Mouse (Mus musculus): Measurements from ENCODE around the gene Nrxn2. TPM values are rescaled to one million over a fixed set of nuclear protein-coding genes. Genes with fewer than 3 reads are reported as not detected.

Nrxn2 gene
- polyA plus RNA-seq, 1 experiment from 2014 or later = 28.1 TPM

DNA sequence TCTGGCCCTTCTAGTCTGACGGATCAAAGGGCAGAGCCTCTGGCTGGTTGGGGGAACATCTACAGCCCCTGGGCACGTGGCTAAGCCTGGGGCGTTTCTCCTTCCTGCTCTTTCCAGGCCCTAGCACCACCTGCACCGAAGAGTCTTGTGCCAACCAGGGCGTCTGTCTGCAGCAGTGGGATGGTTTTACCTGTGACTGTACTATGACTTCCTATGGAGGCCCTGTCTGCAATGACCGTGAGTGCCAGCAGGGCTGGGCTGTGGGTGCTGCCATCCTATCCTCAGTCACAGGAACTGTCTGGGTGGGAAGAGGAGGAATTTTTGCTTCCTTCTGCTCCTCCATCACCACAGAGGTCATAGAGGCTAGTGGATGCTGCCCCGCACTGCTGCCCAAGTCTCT is 74.7 kb downstream of the Nrxn2 start:
- H3K4me1 ChIP-seq (replicated peaks; ENCODE audit: control insufficient read depth, insufficient read depth, low read length) = peaks cover 30% of the 10 kb centered on the region
- no peak overlapping the region for H3K4me2 ChIP-seq (ENCODE audit: low read length)
- H3K27me3 ChIP-seq (replicated peaks; ENCODE audit: control insufficient read depth, insufficient read depth, low read length) = no peaks in the 10 kb centered on the region
- H3K27ac ChIP-seq (ENCODE audit: low read length) = no peak overlapping the region
- no peaks in the 10 kb centered on the region for H3K36me3 ChIP-seq (ENCODE audit: control insufficient read depth, insufficient read depth)
- no peak overlapping the region for H3K4me3 ChIP-seq (replicated peaks; ENCODE audit: low read length)
- H3K9me3 ChIP-seq (ENCODE audit: control insufficient read depth, low read length) = no peaks in the 10 kb centered on the region
- H3K9ac ChIP-seq (replicated peaks; ENCODE audit: low read depth, low read length) = no peak overlapping the region
- ATAC-seq = no peak
- WGBS = 88% methylated on average over 7 of the region's 7 CpGs

DNA sequence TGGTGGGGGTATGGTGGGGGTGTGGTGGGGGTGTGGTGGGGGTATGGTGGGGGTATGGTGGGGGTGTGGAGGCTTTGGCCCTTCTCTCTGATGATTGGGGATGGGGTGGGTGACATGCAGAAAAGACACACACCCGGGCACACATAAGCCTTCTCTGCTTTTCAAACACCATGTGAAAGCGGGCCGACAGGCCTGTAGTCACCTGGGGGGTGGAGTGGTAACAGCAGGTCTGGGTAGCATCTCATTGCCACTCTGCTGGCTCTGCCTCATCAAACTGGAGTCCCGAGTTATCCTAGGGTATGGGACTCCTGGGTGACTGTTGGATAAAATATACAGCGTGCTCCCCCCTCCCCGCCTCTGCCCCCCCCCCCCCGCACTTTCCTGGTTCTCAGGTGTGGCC is 75.5 kb downstream of the Nrxn2 start:
- Histone ChIP-seq H3K9ac (replicated peaks; ENCODE audit: low read depth, low read length) (no peak overlapping the region), H3K36me3 (ENCODE audit: control insufficient read depth, insufficient read depth) (no peaks in the 10 kb centered on the region), H3K4me3 (replicated peaks; ENCODE audit: low read length) (no peak overlapping the region), H3K4me2 (ENCODE audit: low read length) (no peak overlapping the region), H3K4me1 (replicated peaks; ENCODE audit: control insufficient read depth, insufficient read depth, low read length) (peaks cover 29% of the 10 kb centered on the region), H3K27me3 (replicated peaks; ENCODE audit: control insufficient read depth, insufficient read depth, low read length) (no peaks in the 10 kb centered on the region), H3K27ac (ENCODE audit: low read length) (no peak overlapping the region), H3K9me3 (ENCODE audit: control insufficient read depth, low read length) (no peaks in the 10 kb centered on the region)
- ATAC-seq = no peak
- 66% methylated on average over 4 of the region's 7 CpGs for WGBS

DNA sequence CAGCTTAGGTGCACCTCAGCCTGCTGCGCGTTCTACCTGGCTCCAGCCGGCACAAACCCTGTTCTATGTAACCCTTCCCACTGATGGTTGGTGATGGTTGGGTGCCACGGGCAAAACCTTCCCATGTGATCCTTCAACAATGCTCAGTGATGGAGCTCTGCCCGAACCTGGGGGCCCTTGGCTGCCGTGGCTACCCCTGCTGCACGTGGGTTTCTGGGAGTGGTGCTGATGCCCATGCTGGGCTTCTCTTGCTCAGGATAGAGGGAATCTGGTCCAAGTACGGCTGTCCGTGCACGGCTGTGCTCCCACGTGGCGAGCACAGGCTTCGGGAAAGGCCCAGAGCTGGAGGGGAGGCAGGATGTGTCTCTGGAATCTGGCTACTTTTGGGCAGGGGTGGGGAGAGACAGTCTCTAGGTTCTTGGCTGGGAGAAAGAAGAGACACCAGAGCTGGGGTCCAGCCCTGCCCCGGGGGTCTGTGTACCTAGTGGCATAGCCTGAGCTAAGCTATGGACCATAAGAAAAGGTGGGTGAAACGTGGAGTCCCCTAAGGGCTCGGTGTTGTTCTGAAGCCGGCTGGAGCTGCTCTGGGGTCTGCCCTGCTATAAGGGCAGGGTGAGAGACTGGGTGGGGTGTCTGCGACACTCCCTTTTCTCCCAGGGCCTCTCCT is 76.1 kb downstream of the Nrxn2 start:
- 65% methylated on average over 18 of the region's 18 CpGs for WGBS
- H3K27me3 ChIP-seq (replicated peaks; ENCODE audit: control insufficient read depth, insufficient read depth, low read length) = no peaks in the 10 kb centered on the region
- H3K9ac ChIP-seq (replicated peaks; ENCODE audit: low read depth, low read length) = no peak overlapping the region
- H3K27ac ChIP-seq (ENCODE audit: low read length) = no peak overlapping the region
- H3K4me3 ChIP-seq (replicated peaks; ENCODE audit: low read length) = no peak overlapping the region
- no peaks in the 10 kb centered on the region for H3K9me3 ChIP-seq (ENCODE audit: control insufficient read depth, low read length)
- H3K36me3 ChIP-seq (ENCODE audit: control insufficient read depth, insufficient read depth) = no peaks in the 10 kb centered on the region
- no peak overlapping the region for H3K4me2 ChIP-seq (ENCODE audit: low read length)
- no peak for ATAC-seq
- peaks cover 29% of the 10 kb centered on the region for H3K4me1 ChIP-seq (replicated peaks; ENCODE audit: control insufficient read depth, insufficient read depth, low read length)

DNA sequence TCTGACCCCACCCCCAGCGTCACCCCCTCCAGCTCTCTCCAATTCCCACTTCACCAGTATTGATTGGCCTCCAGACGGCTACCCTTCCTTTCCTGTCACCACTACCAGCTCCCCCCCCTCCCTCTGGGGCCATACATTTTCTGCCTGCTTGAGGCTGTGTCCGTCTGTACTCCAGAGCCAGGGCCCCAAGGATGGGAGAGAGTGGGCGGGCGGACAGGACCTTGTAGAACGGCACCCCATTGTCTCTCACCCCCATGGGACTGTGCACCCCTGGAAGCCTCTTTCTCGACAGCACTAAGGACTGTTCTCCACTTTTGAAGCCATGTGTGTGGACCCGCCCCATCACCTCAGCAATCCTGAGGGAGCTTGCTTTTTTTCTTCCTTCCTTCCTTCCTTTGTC is 77.2 kb downstream of the Nrxn2 start:
- no peak overlapping the region for H3K27ac ChIP-seq (ENCODE audit: low read length)
- no peak for ATAC-seq
- 42% methylated on average over 8 of the region's 8 CpGs for WGBS
- H3K36me3 ChIP-seq (ENCODE audit: control insufficient read depth, insufficient read depth) = no peaks in the 10 kb centered on the region
- H3K4me3 ChIP-seq (replicated peaks; ENCODE audit: low read length) = no peak overlapping the region
- H3K9ac ChIP-seq (replicated peaks; ENCODE audit: low read depth, low read length) = no peak overlapping the region
- no peak overlapping the region for H3K4me2 ChIP-seq (ENCODE audit: low read length)
- no peaks in the 10 kb centered on the region for H3K9me3 ChIP-seq (ENCODE audit: control insufficient read depth, low read length)
- no peaks in the 10 kb centered on the region for H3K27me3 ChIP-seq (replicated peaks; ENCODE audit: control insufficient read depth, insufficient read depth, low read length)
- H3K4me1 ChIP-seq (replicated peaks; ENCODE audit: control insufficient read depth, insufficient read depth, low read length) = peaks cover 38% of the 10 kb centered on the region

DNA sequence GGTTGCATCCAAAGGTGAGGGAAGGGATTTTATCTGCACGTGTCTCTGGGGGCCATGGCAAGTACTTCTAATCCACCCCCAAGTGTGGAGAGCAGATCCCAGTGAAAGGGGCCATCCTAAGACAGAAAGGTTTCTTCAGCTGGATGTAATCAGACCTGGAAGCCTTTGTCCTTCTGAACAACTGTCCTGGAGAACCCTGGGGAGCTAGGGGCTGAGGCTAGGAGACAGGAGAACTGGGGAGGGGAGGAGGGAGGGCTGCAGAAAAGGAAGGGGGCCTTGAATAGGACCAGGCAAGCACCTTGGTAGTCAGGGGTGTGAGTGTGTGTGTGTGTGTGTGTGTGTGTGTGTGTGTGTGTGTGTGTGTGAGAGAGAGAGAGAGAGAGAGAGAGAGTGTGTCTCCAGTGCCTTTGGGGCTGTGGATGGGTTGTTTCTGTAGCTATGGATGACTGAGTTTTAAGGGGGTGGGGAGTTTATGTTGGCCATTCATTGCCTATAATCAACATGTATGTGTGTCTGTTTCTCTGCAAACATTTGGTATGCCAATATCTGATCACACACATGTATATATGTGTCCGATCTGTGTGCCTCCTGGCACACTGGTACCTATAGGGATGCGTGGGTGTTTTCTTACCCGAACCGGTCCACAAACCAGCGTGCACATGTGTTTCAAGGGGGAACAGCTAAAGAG is 78.1 kb downstream of the Nrxn2 start:
- H3K4me1 ChIP-seq (replicated peaks; ENCODE audit: control insufficient read depth, insufficient read depth, low read length) = peaks cover 47% of the 10 kb centered on the region
- ATAC-seq = no peak

DNA sequence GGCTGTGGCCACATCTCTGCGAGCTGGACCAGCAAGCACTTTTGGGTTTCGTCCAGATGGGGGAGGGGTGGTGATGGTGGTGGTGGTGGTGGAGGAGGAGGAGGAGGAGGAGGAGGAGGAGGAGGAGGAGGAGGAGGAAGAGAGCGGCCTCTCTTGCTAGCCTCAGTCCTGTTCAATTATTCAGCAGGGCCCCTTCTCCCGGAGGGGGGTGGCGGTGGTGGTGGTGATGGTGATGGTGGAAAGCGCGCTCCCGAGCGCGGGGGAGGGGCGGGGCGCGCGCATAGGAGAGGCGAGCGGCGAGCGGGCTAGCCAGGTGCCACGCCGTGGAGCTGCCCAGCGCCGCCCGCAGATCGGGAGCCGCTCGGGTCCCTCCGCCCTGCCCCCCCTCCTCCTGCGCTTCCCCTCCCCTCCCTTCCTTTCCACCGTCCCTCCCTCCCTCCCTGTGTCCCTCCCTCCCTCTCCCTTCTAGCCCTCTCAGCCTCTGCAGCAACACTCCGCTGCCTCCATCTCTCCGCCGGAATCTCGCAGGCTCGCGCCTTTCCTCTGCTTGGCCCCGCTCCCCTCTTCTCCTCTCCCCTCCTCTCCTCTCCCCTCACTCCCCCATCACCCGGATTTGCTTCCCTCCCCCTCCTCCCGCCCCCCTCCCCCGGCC is 78.7 kb downstream of the Nrxn2 start:
- peaks cover 52% of the 10 kb centered on the region for H3K4me1 ChIP-seq (replicated peaks; ENCODE audit: control insufficient read depth, insufficient read depth, low read length)
- H3K27ac ChIP-seq (ENCODE audit: low read length) = peak overlapping the region; percentile 90
- H3K9me3 ChIP-seq (ENCODE audit: control insufficient read depth, low read length) = no peaks in the 10 kb centered on the region
- H3K4me2 ChIP-seq (ENCODE audit: low read length) = peak overlapping the region; percentile 95
- peak overlapping the region; percentile 97 for H3K9ac ChIP-seq (replicated peaks; ENCODE audit: low read depth, low read length)
- peak; percentile 68 for ATAC-seq
- H3K27me3 ChIP-seq (replicated peaks; ENCODE audit: control insufficient read depth, insufficient read depth, low read length) = no peaks in the 10 kb centered on the region
- no peaks in the 10 kb centered on the region for H3K36me3 ChIP-seq (ENCODE audit: control insufficient read depth, insufficient read depth)
- WGBS = 0% methylated on average over 9 of the region's 39 CpGs
- H3K4me3 ChIP-seq (replicated peaks; ENCODE audit: low read length) = peak overlapping the region; percentile 92

More for the DNA sequence above, 78.1 kb downstream of the Nrxn2 start:
- Histone ChIP-seq H3K9ac (replicated peaks; ENCODE audit: low read depth, low read length) (peak overlapping the region; percentile 48), H3K4me2 (ENCODE audit: low read length) (peak overlapping the region; percentile 95), H3K27ac (ENCODE audit: low read length) (peak overlapping the region; percentile 74), H3K9me3 (ENCODE audit: control insufficient read depth, low read length) (no peaks in the 10 kb centered on the region), H3K4me3 (replicated peaks; ENCODE audit: low read length) (peak overlapping the region; percentile 92), H3K36me3 (ENCODE audit: control insufficient read depth, insufficient read depth) (no peaks in the 10 kb centered on the region), H3K27me3 (replicated peaks; ENCODE audit: control insufficient read depth, insufficient read depth, low read length) (no peaks in the 10 kb centered on the region)
- WGBS = 2% methylated on average over 6 of the region's 6 CpGs

DNA sequence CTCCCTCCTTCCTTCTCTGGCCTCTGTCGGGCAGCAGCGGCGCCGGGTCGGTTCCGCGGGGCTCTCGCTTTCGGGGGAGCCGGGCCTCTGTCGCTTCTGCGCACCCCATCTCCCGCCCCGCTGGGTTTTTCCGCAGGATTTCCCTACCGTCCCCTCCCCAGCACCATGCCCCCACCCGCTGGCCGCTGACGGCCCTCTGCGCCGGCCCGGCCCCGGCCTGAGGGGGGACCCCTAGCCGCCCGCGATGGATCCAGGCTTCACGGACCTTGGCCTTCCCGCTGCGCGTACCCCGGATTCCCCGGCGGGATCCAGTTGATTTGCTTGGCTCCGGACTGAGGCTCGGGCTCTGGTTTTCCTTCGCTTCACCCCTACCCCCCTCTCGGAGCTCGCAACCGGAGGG is 79.3 kb downstream of the Nrxn2 start:
- Histone ChIP-seq H3K4me1 (replicated peaks; ENCODE audit: control insufficient read depth, insufficient read depth, low read length) (peaks cover 54% of the 10 kb centered on the region), H3K4me2 (ENCODE audit: low read length) (peak overlapping the region; percentile 95), H3K9me3 (ENCODE audit: control insufficient read depth, low read length) (no peaks in the 10 kb centered on the region), H3K4me3 (replicated peaks; ENCODE audit: low read length) (peak overlapping the region; percentile 92), H3K27ac (ENCODE audit: low read length) (peak overlapping the region; percentile 90), H3K9ac (replicated peaks; ENCODE audit: low read depth, low read length) (peak overlapping the region; percentile 97), H3K36me3 (ENCODE audit: control insufficient read depth, insufficient read depth) (no peaks in the 10 kb centered on the region), H3K27me3 (replicated peaks; ENCODE audit: control insufficient read depth, insufficient read depth, low read length) (no peaks in the 10 kb centered on the region)
- 0% methylated on average over 39 of the region's 39 CpGs for whole genome bisulfite sequencing
- ATAC-seq = peak; percentile 14; the same call in 1 of the 2 replicates

DNA sequence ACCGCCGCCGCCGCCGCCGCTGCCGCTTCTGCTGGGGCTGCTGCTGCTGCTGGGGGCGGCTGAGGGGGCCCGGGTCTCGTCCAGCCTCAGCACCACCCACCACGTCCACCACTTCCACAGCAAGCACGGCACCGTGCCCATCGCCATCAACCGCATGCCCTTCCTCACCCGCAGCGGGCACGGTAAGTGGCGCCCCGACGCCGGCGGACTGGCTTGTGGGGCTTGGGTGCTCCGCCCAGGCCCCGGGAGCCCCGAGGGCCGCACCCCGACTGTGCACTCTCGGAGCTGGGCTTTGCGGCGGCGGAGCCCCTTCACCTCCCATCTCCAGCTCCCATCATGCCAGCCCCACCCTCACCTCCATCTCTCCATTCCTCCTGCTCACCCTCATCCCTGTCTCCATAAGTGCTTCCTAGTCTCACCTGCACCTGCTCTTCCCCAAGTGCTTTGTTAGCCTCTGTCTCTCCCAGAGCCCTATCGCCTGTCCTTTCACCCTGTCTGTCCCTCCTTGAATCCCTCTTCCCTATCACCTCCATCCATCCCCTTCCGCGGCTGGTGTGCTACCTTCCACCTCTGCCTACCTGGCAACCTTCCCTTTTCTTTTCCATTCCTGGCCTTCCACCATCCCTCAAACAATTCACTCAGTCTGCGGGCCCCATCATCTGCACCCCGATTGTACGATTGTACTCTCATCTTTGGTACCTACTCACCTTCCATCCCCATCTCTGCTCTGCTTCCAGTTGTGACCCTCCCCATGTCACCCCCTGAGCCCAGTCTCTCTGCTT is 80.0 kb downstream of the Nrxn2 start:
- ATAC-seq = no peak
- H3K4me3 ChIP-seq (replicated peaks; ENCODE audit: low read length) = peak overlapping the region; percentile 92
- no peaks in the 10 kb centered on the region for H3K27me3 ChIP-seq (replicated peaks; ENCODE audit: control insufficient read depth, insufficient read depth, low read length)
- no peaks in the 10 kb centered on the region for H3K36me3 ChIP-seq (ENCODE audit: control insufficient read depth, insufficient read depth)
- H3K4me2 ChIP-seq (ENCODE audit: low read length) = peak overlapping the region; percentile 95
- H3K4me1 ChIP-seq (replicated peaks; ENCODE audit: control insufficient read depth, insufficient read depth, low read length) = peaks cover 61% of the 10 kb centered on the region
- WGBS = 4% methylated on average over 27 of the region's 38 CpGs
- H3K9me3 ChIP-seq (ENCODE audit: control insufficient read depth, low read length) = no peaks in the 10 kb centered on the region
- peak overlapping the region; percentile 90 for H3K27ac ChIP-seq (ENCODE audit: low read length)
- H3K9ac ChIP-seq (replicated peaks; ENCODE audit: low read depth, low read length) = peak overlapping the region; percentile 97
